Mouse (Mus musculus) MEL (cell line): ENCODE measurements at regions not wholly inside any gene's neighbourhood (a gene's known extent, or its start where the extent isn't known, plus 50 kb on each side); places are given as distances from the start of the nearest gene placed in this dataset.

Source experiments
- DNase-seq: peaks from one replicate; pipeline ENCODE4 v3.0.0; 2011; ENCODE audit warnings: low read depth, low spot score
- H3K27ac ChIP-seq: 2 replicates; pipeline ENCODE4 v1.5.1; 2012; ENCODE audit warnings: low read depth, mild to moderate bottlenecking, control low read depth, low read length, moderate library complexity; ENCODE audit not compliant: control insufficient read depth
- H3K27me3 ChIP-seq, 2 experiments: fragments of 150-350 bp in 1 of 2; sonication (generic) in 1 of 2; 2 replicates each; pipeline ENCODE4 v1.6.1; 2012; ENCODE audit warnings: low read length in 2 of 2, mild to moderate bottlenecking in 2 of 2, improper control_type of control experiment in 1 of 2, moderate library complexity in 1 of 2; ENCODE audit not compliant: insufficient read depth in 2 of 2, control insufficient read depth in 1 of 2
- H3K36me3 ChIP-seq, 2 experiments: 2 replicates each; pipeline ENCODE4 v1.6.1; 2012 to 2014; ENCODE audit warnings: low read length in 2 of 2, improper control_type of control experiment in 1 of 2, inconsistent platforms in 1 of 2, mild to moderate bottlenecking in 1 of 2; ENCODE audit not compliant: insufficient read depth in 2 of 2, control insufficient read depth in 1 of 2
- H3K4me1 ChIP-seq, 2 experiments: fragments of 150-350 bp in 1 of 2; sonication (generic) in 1 of 2; 2 replicates each; pipeline ENCODE4 v1.6.1; 2012; ENCODE audit warnings: low read length in 2 of 2, improper control_type of control experiment in 1 of 2, mild to moderate bottlenecking in 1 of 2; ENCODE audit not compliant: insufficient read depth in 2 of 2, control insufficient read depth in 1 of 2
- H3K4me3 ChIP-seq, 2 experiments: fragments of 150-350 bp in 1 of 2; sonication (generic) in 1 of 2; 2 replicates each; pipeline ENCODE4 v1.5.1; 2012; ENCODE audit warnings: low read depth in 2 of 2, low read length in 2 of 2, mild to moderate bottlenecking in 2 of 2, moderate library complexity in 2 of 2, control low read depth in 1 of 2, improper control_type of control experiment in 1 of 2; ENCODE audit not compliant: control insufficient read depth in 1 of 2, insufficient read depth in 1 of 2
- H3K79me2 ChIP-seq: 2 replicates; pipeline ENCODE4 v1.6.1; 2012; ENCODE audit warnings: mild to moderate bottlenecking, low read length, moderate library complexity; ENCODE audit not compliant: control insufficient read depth, poor library complexity, insufficient read depth
- H3K9ac ChIP-seq: 2 replicates; pipeline ENCODE4 v1.6.1; 2012; ENCODE audit warnings: low read depth, mild to moderate bottlenecking, control low read depth, low read length, moderate library complexity; ENCODE audit not compliant: control insufficient read depth, poor library complexity, severe bottlenecking
- H3K9me3 ChIP-seq: fragments of 150-350 bp; sonication (generic); replicated peaks from 2 replicates; pipeline ENCODE4 v1.6.1; 2012; ENCODE audit warnings: mild to moderate bottlenecking, low read length, improper control_type of control experiment, moderate library complexity; ENCODE audit not compliant: insufficient read depth
- BHLHE40 ChIP-seq: IDR thresholded peaks from 2 replicates; pipeline ENCODE4 v1.6.1; 2012; ENCODE audit warnings: low read depth, mild to moderate bottlenecking, inconsistent platforms, low read length, improper control_type of control experiment, borderline replicate concordance
- CHD2 ChIP-seq: IDR thresholded peaks from 2 replicates; pipeline ENCODE4 v1.6.1; 2011; ENCODE audit warnings: low read length, improper control_type of control experiment
- CTCF ChIP-seq, 3 experiments: IDR thresholded peaks in 2 of 3; conservative IDR thresholded peaks in 1 of 3; 2 replicates each; pipeline ENCODE4 v1.5.1; 2011 to 2012; ENCODE audit warnings: low read length in 3 of 3, low read depth in 2 of 3, mild to moderate bottlenecking in 2 of 3, improper control_type of control experiment in 1 of 3, inconsistent platforms in 1 of 3, mixed read lengths in 1 of 3, moderate library complexity in 1 of 3; ENCODE audit not compliant: control insufficient read depth in 1 of 3, insufficient read depth in 1 of 3, poor library complexity in 1 of 3, severe bottlenecking in 1 of 3
- ELF1 ChIP-seq: IDR thresholded peaks from 2 replicates; pipeline ENCODE4 v1.6.1; 2014; ENCODE audit warnings: low read depth, mild to moderate bottlenecking, inconsistent platforms, low read length, improper control_type of control experiment, moderate library complexity
- EP300 ChIP-seq, 2 experiments: IDR thresholded peaks; 2 replicates each; pipeline ENCODE4 v1.6.1; 2011; ENCODE audit warnings: improper control_type of control experiment in 2 of 2, low read length in 2 of 2, low read depth in 1 of 2, mild to moderate bottlenecking in 1 of 2
- ETS1 ChIP-seq: IDR thresholded peaks from 2 replicates; pipeline ENCODE4 v1.6.1; 2012; ENCODE audit warnings: low read depth, mild to moderate bottlenecking, inconsistent platforms, low read length, improper control_type of control experiment, moderate library complexity
- GABPA ChIP-seq: IDR thresholded peaks from 2 replicates; pipeline ENCODE4 v1.6.1; 2012; ENCODE audit warnings: low read depth, mild to moderate bottlenecking, inconsistent platforms, low read length, improper control_type of control experiment, moderate library complexity
- HCFC1 ChIP-seq: IDR thresholded peaks from 2 replicates; pipeline ENCODE4 v1.6.1; 2012; ENCODE audit warnings: low read depth, mild to moderate bottlenecking, inconsistent platforms, low read length, improper control_type of control experiment, moderate library complexity
- MYB ChIP-seq: IDR thresholded peaks from 2 replicates; pipeline ENCODE4 v1.6.1; 2011; ENCODE audit warnings: mild to moderate bottlenecking, low read depth, low read length, improper control_type of control experiment
- POLR2A ChIP-seq, 2 experiments: IDR thresholded peaks; 2 replicates each; pipeline ENCODE4 v1.6.1; 2011 to 2012; ENCODE audit warnings: low read length in 2 of 2, mild to moderate bottlenecking in 2 of 2, control low read depth in 1 of 2, improper control_type of control experiment in 1 of 2, low read depth in 1 of 2, moderate library complexity in 1 of 2; ENCODE audit not compliant: control insufficient read depth in 1 of 2, insufficient read depth in 1 of 2, poor library complexity in 1 of 2
- POLR2AphosphoS2 ChIP-seq: IDR thresholded peaks from 2 replicates; pipeline ENCODE4 v1.6.1; 2011; ENCODE audit warnings: low read length, improper control_type of control experiment
- RAD21 ChIP-seq: IDR thresholded peaks from 2 replicates; pipeline ENCODE4 v1.6.1; 2011; ENCODE audit warnings: mild to moderate bottlenecking, low read depth, low read length, improper control_type of control experiment
- SMC3 ChIP-seq: IDR thresholded peaks from 2 replicates; pipeline ENCODE4 v1.6.1; 2011; ENCODE audit warnings: low read depth, low read length, improper control_type of control experiment
- TBP ChIP-seq: IDR thresholded peaks from 2 replicates; pipeline ENCODE4 v1.8.0; 2011; ENCODE audit warnings: low read depth, low read length, improper control_type of control experiment
- ZC3H11A ChIP-seq: IDR thresholded peaks from 2 replicates; pipeline ENCODE4 v1.6.1; 2012; ENCODE audit warnings: low read depth, mild to moderate bottlenecking, inconsistent platforms, low read length, improper control_type of control experiment
- ZKSCAN1 ChIP-seq: IDR thresholded peaks from 2 replicates; pipeline ENCODE4 v1.6.1; 2012; ENCODE audit warnings: low read depth, mild to moderate bottlenecking, inconsistent platforms, low read length, improper control_type of control experiment, moderate library complexity
- ZNF384 ChIP-seq: IDR thresholded peaks from 2 replicates; pipeline ENCODE4 v1.6.1; 2012; ENCODE audit warnings: low read depth, mild to moderate bottlenecking, inconsistent platforms, low read length, improper control_type of control experiment

DNA sequence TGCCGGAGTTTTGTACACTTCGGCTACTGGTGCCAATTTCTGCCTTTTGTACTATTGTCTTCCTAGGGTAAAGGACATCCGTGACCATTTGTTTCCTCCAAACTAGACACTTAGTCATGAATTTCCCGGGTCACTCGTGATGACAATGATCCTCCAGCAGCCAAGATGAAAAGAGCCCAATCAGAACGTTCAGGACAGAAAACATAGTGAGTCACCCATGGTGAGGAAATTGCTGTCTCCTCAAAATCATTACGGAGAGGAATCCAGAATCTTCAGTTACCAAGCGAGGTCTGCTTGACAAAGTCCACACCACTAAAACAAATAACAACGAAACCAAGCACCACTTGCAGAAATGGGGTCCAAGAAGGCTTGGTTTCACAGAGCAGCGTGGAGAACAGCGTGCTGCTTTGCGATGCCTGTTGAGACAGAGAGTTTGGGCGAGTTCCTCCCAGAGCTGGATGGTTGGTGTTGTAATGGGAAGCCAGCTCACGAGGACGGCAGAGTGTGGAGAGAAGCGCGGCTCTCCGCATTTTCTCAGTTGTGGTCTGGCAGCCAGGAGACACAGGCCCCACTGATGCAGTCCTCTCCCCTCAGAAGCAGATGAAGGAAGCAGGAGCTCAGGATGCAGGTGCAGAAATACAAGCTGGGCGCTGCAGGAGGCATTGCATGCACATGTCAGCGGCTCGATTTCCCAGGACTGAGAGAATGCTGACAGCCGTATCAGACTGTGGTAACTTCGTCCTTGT lies 67.7 kb upstream of the Fbxo11 start:
- Histone ChIP-seq H3K4me3 (no peak overlapping the region), H3K27ac (no peak overlapping the region), H3K79me2 (no peaks in the 10 kb centered on the region), H3K4me1 (no peaks in the 10 kb centered on the region), H3K9me3 (no peaks in the 10 kb centered on the region), H3K27me3 (no peaks in the 10 kb centered on the region; a peak in 1 of 4 replicates), H3K9ac (no peak overlapping the region), H3K36me3 (no peaks in the 10 kb centered on the region)
- TF ChIP-seq EP300 (IDR thresholded peaks at IDR 0.05; ENCODE audit: low read depth in 1 of 2, low read length in 2 of 2): no peak
- no peak for TF ChIP-seq POLR2A (IDR thresholded peaks at IDR 0.05; ENCODE audit: control insufficient read depth in 1 of 2, insufficient read depth in 1 of 2, low read depth in 1 of 2, low read length in 2 of 2, poor library complexity in 1 of 2)
- TF ChIP-seq ZKSCAN1: no peak
- no peak for TF ChIP-seq RAD21
- TF ChIP-seq GABPA: no peak
- no peak for TF ChIP-seq ELF1
- TF ChIP-seq TBP: no peak
- TF ChIP-seq SMC3: no peak
- no peak for TF ChIP-seq ZC3H11A
- no peak for TF ChIP-seq MYB
- DNase-seq: no peak

DNA sequence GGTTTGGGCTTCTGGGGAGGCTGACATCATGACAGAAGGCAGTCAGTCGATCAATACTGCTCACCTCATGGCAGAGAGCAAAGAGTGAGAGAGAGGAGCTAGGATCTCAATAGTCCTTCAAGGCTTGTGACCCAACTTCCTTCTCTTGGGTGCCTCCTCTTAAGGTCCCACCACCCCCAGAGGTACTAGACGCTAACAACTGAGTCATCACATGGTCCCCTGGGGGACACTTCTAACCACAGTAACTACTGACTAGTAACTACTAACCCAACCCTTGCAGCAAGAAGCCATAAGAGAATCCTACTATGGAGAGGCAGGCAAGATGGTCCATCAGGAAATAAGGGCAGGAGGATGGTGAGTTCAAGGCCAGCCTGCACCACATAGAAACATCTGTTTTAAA lies 69.5 kb upstream of the Fbxo11 start:
- no peaks in the 10 kb centered on the region for H3K79me2 ChIP-seq
- no peaks in the 10 kb centered on the region for H3K36me3 ChIP-seq
- DNase-seq: no peak
- H3K9ac ChIP-seq: no peak overlapping the region
- no peaks in the 10 kb centered on the region; a peak in 1 of 4 replicates for H3K27me3 ChIP-seq
- no peaks in the 10 kb centered on the region for H3K9me3 ChIP-seq
- no peak for TF ChIP-seq ZKSCAN1
- TF ChIP-seq ZC3H11A: no peak
- no peak for TF ChIP-seq ETS1
- no peak for TF ChIP-seq HCFC1
- no peak for TF ChIP-seq ZNF384
- no peak for TF ChIP-seq MYB
- no peak for TF ChIP-seq ELF1
- no peak for TF ChIP-seq CHD2
- TF ChIP-seq CTCF (IDR thresholded peaks at IDR 0.05 in 2 of 3, conservative IDR thresholded peaks at IDR 0.05 in 1 of 3; ENCODE audit: control insufficient read depth in 1 of 3, insufficient read depth in 1 of 3, low read depth in 2 of 3, low read length in 3 of 3, poor library complexity in 1 of 3, severe bottlenecking in 1 of 3): no peak
- TF ChIP-seq BHLHE40: no peak
- TF ChIP-seq POLR2AphosphoS2: no peak
- TF ChIP-seq, all 39 proteins: peak for 0
- Histone ChIP-seq H3K4me3 (no peak overlapping the region), H3K4me1 (no peaks in the 10 kb centered on the region), H3K27ac (no peak overlapping the region)
